ENCODE assay signal across 21 mouse cellular contexts in genomic region chr10:111668639-111669038, GRCm38 (mm10).
A peak's percentile ranks its signal among the peaks of the same experiment; 100 is the strongest.
DNase-seq lines count a peak whose midpoint lies in the region; ATAC-seq lines count a peak whose summit lies in the region.
"Had no signal": no experiment of that assay in that cellular context is flagged by ENCODE, and none has a peak within 500 bp of the region (broad histone marks: within the 10 kb centered on the region; RNA-seq: fewer than 3 reads in every experiment).

No protein-coding gene starts in this region.

- no peak for DNase-seq in forebrain, embryonic 10.5 days (ENCODE audit: extremely low spot score, low spot score)
- DNase-seq in c-Kit-positive CD71-positive TER-119-positive erythroid progenitor cells, embryonic 14.5 days (ENCODE audit: low spot score): peak; percentile 19
- no peak for DNase-seq in gastrocnemius, adult 18-20 months (ENCODE audit: low spot score)
- DNase-seq in cerebellum, adult 18-20 months: no peak
- no peak for DNase-seq in spleen, postnatal 4 days (ENCODE audit: low spot score in 2 of 2)
- DNase-seq: cerebellum, adult 8-10 months; gastrocnemius, postnatal 36 days; kidney, adult 11 months; kidney, postnatal 36 days; right cerebral cortex, adult 18-20 months; right cerebral cortex, postnatal 4 days; thymus, adult 18-20 months had no signal

- H3K4me1 ChIP-seq in forebrain, embryonic 10.5 days: peaks cover 42% of the 10 kb centered on the region
- H3K4me1 ChIP-seq in forebrain, embryonic 13.5 days: peaks cover 9% of the 10 kb centered on the region
- H3K4me1 ChIP-seq in liver, embryonic 12.5 days: peaks cover 53% of the 10 kb centered on the region
- H3K4me1 ChIP-seq: neural tube, embryonic 15.5 days had no signal

- no peak overlapping the region for H3K4me2 ChIP-seq in forebrain, embryonic 13.5 days
- H3K4me2 ChIP-seq in liver, embryonic 12.5 days: no peak overlapping the region
- H3K4me2 ChIP-seq: hindbrain, embryonic 12.5 days; kidney, embryonic 15.5 days; lung, embryonic 15.5 days; midbrain, embryonic 11.5 days; neural tube, embryonic 15.5 days had no signal

- 91% methylated on average over 1 of the region's 1 CpGs for WGBS in forebrain, embryonic 10.5 days
- WGBS in forebrain, embryonic 13.5 days: 97% methylated on average over 1 of the region's 1 CpGs
- WGBS in liver, embryonic 12.5 days (ENCODE audit: insufficient replicate concordance): 29% methylated on average over 1 of the region's 1 CpGs

- no peak overlapping the region for H3K4me3 ChIP-seq in forebrain, embryonic 10.5 days
- no peak overlapping the region for H3K4me3 ChIP-seq in forebrain, embryonic 13.5 days
- no peak overlapping the region for H3K4me3 ChIP-seq in liver, embryonic 12.5 days
- H3K4me3 ChIP-seq: hindbrain, embryonic 12.5 days; kidney, embryonic 15.5 days; lung, embryonic 15.5 days; neural tube, embryonic 15.5 days had no signal

- 0 out of 2 replicates have a peak overlapping the region, but pooled peaks have one; percentile 51 for H3K27ac ChIP-seq in forebrain, embryonic 10.5 days
- H3K27ac ChIP-seq in forebrain, embryonic 13.5 days: no peak overlapping the region
- H3K27ac ChIP-seq in liver, embryonic 12.5 days: no peak overlapping the region
- H3K27ac ChIP-seq: hindbrain, embryonic 12.5 days; kidney, embryonic 15.5 days; neural tube, embryonic 15.5 days had no signal

- ATAC-seq in forebrain, embryonic 13.5 days: no peak
- ATAC-seq in liver, embryonic 12.5 days: peak; percentile 72
- ATAC-seq in megakaryocyte, adult 5-6 weeks (ENCODE audit: poor library complexity, severe bottlenecking): peak; percentile 34
- ATAC-seq: Patski had no signal

- peaks cover 14% of the 10 kb centered on the region; the same call in 1 of the 2 replicates for H3K27me3 ChIP-seq in forebrain, embryonic 10.5 days (ENCODE audit: poor library complexity, severe bottlenecking)
- H3K27me3 ChIP-seq in forebrain, embryonic 13.5 days: no peaks in the 10 kb centered on the region
- H3K27me3 ChIP-seq in liver, embryonic 12.5 days (replicated peaks): peaks cover 8% of the 10 kb centered on the region
- H3K27me3 ChIP-seq: hindbrain, embryonic 12.5 days; kidney, embryonic 15.5 days; lung, embryonic 15.5 days; neural tube, embryonic 15.5 days; Patski had no signal

- no peak overlapping the region for H3K9ac ChIP-seq in forebrain, embryonic 13.5 days
- no peak overlapping the region for H3K9ac ChIP-seq in liver, embryonic 12.5 days
- H3K9ac ChIP-seq: hindbrain, embryonic 12.5 days; kidney, embryonic 15.5 days; lung, embryonic 15.5 days; neural tube, embryonic 15.5 days had no signal

- H3K36me3 ChIP-seq in forebrain, embryonic 10.5 days (replicated peaks): no peaks in the 10 kb centered on the region
- no peaks in the 10 kb centered on the region for H3K36me3 ChIP-seq in forebrain, embryonic 13.5 days (ENCODE audit: poor library complexity, severe bottlenecking)
- H3K36me3 ChIP-seq in liver, embryonic 12.5 days: no peaks in the 10 kb centered on the region
- H3K36me3 ChIP-seq: hindbrain, embryonic 12.5 days; kidney, embryonic 15.5 days; lung, embryonic 15.5 days; neural tube, embryonic 15.5 days had no signal

- no peaks in the 10 kb centered on the region for H3K9me3 ChIP-seq in forebrain, embryonic 10.5 days
- H3K9me3 ChIP-seq in forebrain, embryonic 13.5 days (replicated peaks): no peaks in the 10 kb centered on the region
- H3K9me3 ChIP-seq in liver, embryonic 12.5 days (replicated peaks): no peaks in the 10 kb centered on the region
- H3K9me3 ChIP-seq: hindbrain, embryonic 12.5 days; kidney, embryonic 15.5 days; lung, embryonic 15.5 days; neural tube, embryonic 15.5 days had no signal
